Mouse (Mus musculus) thymus, postnatal 0 days (tissue): ENCODE data around the gene Ryr2. TPM values are rescaled to one million over a fixed set of nuclear protein-coding genes. Genes with fewer than 3 reads are reported as not detected.

Source experiments
- DNase-seq: peaks from one replicate; pipeline ENCODE4 v3.0.0-alpha.2; 2015; ENCODE audit warnings: low spot score
- polyA plus RNA-seq: library from polyadenylated mRNA; unstranded; fragments of >200 nt; fragmentation: Nextera tagmentation; extraction: Ambion mirVana; gene quantifications from 2 replicates; pipeline ENCODE4 v1.2.1, GENCODE M21; 2015

Ryr2 gene
- polyA plus RNA-seq, 1 experiment from 2014 or later: 0.68 TPM

DNA sequence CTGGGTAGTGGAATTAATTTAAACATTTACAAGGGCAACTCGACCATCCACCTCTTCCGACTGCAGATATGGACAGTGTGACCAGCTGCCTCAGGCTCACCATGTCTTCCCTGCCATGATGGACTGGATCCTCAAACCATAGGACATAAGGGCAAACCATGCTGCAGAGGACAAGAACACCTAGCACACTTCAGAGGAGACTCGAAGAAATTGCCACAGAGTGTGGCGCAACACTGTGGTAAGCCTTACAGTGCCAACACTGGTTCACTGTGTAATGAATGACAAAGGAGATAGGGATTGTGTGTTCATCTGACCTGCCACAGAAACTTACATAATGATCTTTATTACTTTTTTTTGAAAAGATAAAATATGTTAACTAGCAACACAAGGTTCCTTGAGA lies 68.1 kb downstream of the Ryr2 start:
- DNase-seq: no peak

DNA sequence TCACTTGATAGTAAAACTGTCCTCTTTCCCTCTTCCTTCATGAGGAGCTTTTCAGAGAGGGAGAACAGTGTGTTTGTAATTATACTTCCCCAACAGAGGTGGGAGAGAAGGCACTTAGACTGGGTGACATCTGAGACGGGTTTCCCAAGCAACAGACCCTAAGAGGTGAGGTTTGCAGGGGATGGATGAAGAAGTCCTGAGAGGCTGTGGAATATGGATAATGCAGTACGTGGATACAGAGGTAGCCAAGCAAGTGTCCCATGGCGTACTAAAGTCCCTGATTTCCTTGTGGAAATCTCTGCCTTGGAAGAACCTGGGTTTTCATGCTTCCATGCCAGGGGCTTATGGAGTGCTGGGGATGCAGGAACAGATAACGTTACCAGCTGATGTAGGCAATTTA lies 69.5 kb downstream of the Ryr2 start:
- DNase-seq: no peak

DNA sequence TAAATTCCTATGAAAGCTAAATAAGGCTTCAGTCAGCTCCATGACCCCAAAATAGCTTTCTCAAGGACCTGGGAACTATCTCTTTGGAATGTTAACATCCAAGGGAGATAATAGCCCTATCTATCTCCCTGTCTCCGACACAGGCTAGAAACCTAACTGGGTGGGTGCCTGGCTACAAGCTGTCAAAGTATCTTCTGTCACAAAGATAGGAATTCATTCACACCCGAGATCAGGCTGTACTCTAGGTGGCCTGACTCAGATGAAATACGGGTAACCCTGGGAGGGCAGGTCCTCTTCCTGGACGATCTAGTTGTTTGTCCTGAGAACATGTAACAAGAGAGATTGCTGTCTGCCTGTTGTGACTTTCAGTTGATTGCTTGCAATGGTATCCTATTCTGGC lies 69.9 kb downstream of the Ryr2 start:
- no peak for DNase-seq

GRCm38 (mm10) chr13:12033914-12034313 lies 72.8 kb downstream of the Ryr2 start:
- DNase-seq: no peak

DNA sequence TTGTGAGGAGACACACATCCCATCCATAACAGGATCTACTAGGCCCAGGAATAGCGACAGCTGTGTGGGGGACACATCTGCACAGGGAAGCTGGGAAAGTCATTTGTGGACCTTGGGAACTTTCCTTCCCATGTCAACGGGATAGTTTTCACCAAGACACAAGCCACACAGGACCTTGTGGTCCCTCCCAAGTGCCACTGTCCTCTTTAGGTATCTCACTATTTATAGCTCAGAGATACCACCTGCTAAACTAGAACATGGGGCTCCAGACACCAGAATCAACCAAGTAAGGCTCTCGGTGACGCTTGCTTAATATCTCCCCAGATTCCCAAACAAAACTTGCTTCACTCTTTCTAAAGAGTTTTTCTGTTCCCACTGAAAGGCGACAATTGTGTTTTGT lies 73.5 kb downstream of the Ryr2 start:
- DNase-seq: no peak

DNA sequence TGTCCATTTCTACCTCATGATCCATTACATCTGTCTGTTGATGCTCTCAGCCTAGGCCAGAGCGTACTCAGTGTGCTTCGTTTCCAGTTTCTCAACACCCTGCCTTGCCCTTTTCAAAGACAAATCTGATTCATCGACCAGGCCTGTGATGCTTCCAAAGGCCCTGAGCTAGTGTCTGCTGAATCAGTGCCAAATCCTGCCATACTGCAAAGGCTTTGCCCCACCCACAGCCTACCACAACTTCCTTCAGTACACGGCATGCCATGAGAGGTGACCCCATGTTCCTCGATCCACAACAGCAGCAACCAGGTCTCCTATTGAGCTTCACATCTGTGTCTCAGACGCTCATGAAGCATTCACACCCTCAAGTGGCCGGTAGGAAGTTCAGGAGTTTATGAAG lies 76.9 kb downstream of the Ryr2 start:
- no peak for DNase-seq

DNA sequence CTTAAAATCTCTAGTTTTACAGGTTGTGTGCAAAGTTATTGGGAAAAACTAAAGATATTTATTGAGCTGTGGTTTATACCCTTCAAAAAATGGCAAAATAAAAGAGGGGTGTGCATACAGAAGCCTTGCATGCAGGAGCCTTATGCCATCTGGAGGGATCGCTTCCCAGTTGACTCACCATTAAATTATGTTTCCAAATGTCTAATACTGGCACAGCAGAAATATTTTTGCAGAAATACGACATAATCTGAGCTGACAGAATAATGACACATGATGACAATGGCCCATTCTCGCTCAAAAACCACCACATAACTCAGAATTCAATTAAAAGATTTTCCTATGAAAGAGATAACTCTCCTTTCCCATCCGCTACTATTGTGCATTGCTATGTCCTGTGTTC lies 77.4 kb downstream of the Ryr2 start:
- DNase-seq: no peak

GRCm38 (mm10) chr13:12018046-12018445 lies 88.7 kb downstream of the Ryr2 start:
- DNase-seq: no peak

DNA sequence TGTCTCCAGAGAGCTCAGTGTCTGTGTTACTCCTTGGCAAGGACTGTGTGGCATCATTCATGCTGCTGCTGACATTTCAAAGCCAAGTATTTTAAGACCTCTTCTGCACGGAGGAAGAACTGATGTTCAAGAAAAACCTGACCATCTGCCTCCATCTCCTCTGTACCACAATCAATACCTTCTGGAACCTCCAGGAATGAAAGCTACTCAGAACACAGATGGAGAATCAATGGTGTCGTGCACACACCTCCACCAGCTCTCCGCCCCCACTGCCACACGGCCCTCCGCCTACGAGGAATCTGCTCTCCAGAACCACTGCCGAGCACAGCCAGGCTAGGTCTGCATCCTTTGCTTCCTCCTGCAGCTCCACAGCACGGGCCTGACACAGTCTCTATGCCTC lies 92.8 kb downstream of the Ryr2 start:
- no peak for DNase-seq

DNA sequence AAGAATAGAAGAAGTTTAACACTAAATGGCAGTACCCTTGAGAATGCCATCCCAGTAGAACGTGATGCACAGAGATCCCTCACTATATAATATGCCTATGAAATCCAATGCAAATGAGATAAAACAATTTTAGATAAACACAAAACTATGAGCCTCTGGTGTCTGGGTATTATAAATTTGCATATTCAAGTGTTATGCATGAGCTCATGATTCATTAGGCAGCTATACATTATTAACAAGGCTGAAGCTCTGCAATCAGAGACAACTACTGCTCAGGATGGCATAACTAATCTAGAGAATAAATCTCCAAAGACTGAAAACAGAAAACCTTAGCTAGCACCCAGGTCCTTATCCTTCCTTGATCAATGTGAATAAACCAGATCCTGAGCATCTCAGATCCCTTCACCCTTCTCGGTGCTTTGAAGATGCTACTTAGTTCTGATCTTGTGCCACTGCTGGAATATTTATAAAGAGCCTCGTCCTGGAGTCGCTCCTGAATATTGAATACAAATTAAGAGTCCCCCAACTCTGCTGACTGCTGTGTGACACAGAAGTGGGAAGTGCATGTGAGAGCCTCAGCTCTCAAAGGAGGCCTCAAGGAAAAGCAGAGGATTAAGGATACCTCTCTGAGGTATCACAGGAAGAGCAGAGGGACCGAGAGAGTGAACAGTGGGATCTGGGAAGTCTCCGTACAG lies 97.6 kb downstream of the Ryr2 start:
- no peak for DNase-seq

GRCm38 (mm10) chr13:12007579-12007978 lies 99.2 kb downstream of the Ryr2 start:
- no peak for DNase-seq

DNA sequence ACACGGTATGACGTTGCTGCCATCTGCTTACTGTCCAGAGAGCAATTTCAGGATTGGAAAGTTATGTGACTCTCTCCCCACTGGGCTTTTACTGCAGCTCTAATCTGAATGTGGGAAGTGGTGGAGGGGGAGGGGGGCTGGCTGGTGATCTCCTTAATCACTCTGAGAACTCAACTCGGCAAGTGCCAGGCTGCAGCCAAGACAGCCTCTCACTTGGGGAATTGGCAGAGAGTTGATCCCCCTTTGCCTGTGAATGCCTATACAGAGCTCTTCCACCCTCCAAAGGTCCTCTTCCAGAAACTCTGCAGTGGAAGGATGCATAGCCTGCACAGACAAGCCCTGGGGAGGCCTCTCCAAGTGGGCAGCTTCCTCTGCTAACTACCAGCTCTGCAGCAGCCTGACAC lies 104.9 kb downstream of the Ryr2 start:
- DNase-seq: no peak

DNA sequence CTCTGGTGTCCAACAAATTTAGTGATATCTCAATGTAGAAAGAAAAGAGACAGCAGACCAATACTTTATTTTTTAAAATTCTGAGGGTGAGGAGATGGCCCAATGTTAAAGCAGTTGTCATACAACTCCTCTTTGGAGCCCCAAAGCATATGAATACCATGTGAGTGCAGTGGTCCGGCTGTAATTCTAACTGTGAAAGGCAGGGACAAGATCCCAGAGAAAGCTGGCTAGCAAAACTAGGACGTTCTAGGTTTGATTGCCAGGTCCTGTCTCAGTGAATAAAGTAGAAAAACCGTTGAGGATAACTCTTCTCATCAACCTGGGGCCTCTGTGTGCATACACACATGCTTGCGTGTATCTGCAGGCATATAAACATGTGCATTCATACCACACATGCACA lies 106.9 kb downstream of the Ryr2 start:
- no peak for DNase-seq

GRCm38 (mm10) chr13:11997366-11997765 lies 109.4 kb downstream of the Ryr2 start:
- no peak for DNase-seq

- no peak for DNase-seq
These were observed 119.2 kb downstream of the Ryr2 start for GRCm38 (mm10) chr13:11987556-11987955.

- DNase-seq: no peak
These were observed 121.7 kb downstream of the Ryr2 start for GRCm38 (mm10) chr13:11985056-11985455.

DNA sequence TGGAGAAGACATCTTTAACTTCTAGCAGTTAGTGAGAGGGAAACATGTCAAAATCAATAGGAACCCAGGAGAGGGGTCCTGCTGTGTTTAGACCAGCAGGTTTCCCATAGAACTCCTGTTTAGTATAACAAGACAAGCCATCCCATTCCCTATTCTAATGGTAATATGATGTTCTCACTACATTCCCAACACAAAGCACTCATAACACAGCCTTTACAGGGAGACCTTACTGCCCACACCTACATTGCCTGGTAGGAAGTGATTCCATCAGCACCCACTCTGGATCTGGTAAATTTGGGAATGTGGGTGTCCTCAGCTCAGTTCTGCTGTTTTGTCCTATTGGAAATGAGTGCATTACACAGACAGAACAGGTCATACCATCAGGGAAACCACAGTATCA lies 127.7 kb downstream of the Ryr2 start:
- no peak for DNase-seq

- DNase-seq: no peak
These were observed 128.4 kb downstream of the Ryr2 start for GRCm38 (mm10) chr13:11978359-11978758.

GRCm38 (mm10) chr13:11977606-11978005 lies 129.1 kb downstream of the Ryr2 start:
- DNase-seq: no peak

GRCm38 (mm10) chr13:11964391-11964790 lies 142.4 kb downstream of the Ryr2 start:
- DNase-seq: no peak

DNA sequence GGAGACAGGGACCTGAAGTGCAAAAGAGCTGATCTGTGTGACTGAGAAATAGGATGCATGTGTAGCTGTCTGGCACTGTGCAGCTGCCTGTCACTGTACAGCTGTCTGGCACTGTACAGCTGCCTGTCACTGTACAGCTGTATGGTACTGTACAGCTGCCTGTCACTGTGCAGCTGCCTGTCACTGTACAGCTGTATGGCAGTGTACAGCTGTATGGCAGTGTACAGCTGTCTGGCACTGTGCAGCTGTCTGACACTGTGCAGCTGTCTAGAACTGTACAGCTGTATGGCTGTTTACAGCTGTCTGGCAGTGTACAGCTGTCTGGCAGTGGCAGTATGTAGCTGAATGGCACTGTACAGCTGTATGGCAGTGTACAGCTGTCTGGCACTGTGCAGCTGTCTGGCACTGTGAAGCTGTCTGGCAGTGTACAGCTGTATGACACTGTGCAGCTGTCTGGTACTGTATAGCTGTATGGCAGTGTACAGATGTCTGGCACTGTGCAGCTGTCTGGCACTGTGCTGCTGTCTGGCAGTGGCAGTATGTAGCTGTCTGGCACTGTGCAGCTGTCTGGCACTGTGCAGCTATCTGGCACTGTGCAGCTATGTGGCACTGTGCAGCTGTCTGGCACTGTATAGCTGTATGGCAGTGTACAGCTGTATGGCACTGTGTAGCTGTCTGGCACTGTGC lies 147.1 kb downstream of the Ryr2 start:
- DNase-seq: no peak

GRCm38 (mm10) chr13:11958854-11959253 lies 147.9 kb downstream of the Ryr2 start:
- peak; percentile 27 for DNase-seq

DNA sequence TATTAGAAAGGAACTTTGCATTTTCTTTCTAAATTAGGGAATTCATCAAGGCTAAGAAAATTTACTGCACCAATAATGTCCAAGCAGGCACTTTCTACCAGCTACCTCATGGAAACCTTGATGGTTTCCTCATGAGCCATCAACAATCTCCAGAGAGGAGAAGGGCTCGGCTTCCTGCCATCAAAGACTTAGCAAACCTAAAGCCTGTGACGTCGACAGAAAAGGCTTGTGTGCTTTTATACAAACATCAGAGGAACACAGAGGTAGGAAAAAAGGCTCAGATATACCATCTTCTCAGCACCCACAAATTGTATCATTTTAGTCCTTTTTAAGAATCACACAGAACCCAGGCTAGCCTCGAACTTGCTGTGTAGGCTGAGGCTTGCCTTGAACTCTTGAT lies 148.5 kb downstream of the Ryr2 start:
- DNase-seq: peak; percentile 66
